Mouse (Mus musculus) forebrain, embryonic 13.5 days (tissue): ENCODE results near the gene Fam126a. TPM values are rescaled to one million over a fixed set of nuclear protein-coding genes. Genes with fewer than 3 reads are reported as not detected.
A peak's percentile ranks its signal among the peaks of the same experiment; 100 is the strongest.

Source experiments
- ATAC-seq: fragments of 200-750 bp; cut with Nextera tagmentation; 2 replicates; pipeline ENCODE4 v1.8.0; 2017
- H3K27ac ChIP-seq: fragments of 300-500 bp; sonication (generic); 2 replicates; pipeline ENCODE4 v1.5.1; 2015; ENCODE audit warnings: inconsistent platforms, mild to moderate bottlenecking, moderate library complexity
- H3K27me3 ChIP-seq: fragments of 300-500 bp; sonication (generic); 2 replicates; pipeline ENCODE4 v1.6.1; 2015; ENCODE audit warnings: mild to moderate bottlenecking, inconsistent platforms
- H3K36me3 ChIP-seq: fragments of 300-500 bp; sonication (generic); 2 replicates; pipeline ENCODE4 v1.6.1; 2015; ENCODE audit warnings: mild to moderate bottlenecking, inconsistent platforms; ENCODE audit not compliant: poor library complexity, severe bottlenecking
- H3K4me1 ChIP-seq: fragments of 300-500 bp; sonication (generic); 2 replicates; pipeline ENCODE4 v1.6.1; 2015; ENCODE audit warnings: inconsistent platforms
- H3K4me2 ChIP-seq: fragments of 300-500 bp; sonication (generic); 2 replicates; pipeline ENCODE4 v1.6.1; 2015; ENCODE audit warnings: inconsistent platforms, mild to moderate bottlenecking, moderate library complexity
- H3K4me3 ChIP-seq: fragments of 300-500 bp; sonication (generic); 2 replicates; pipeline ENCODE4 v1.5.1; 2015; ENCODE audit warnings: mild to moderate bottlenecking, inconsistent platforms
- H3K9ac ChIP-seq: fragments of 300-500 bp; sonication (generic); 2 replicates; pipeline ENCODE4 v1.6.1; 2015; ENCODE audit warnings: mild to moderate bottlenecking, inconsistent platforms
- H3K9me3 ChIP-seq: fragments of 300-500 bp; sonication (generic); replicated peaks from 2 replicates; pipeline ENCODE4 v1.6.1; 2016; ENCODE audit warnings: inconsistent platforms
- WGBS: fragments of 180-500 bp; shearing (Covaris S2); methylation state at CpG from one replicate; pipeline ENCODE4 v1.1.7; 2015; 5-methylcytosine and 5-hydroxymethylcytosine counted together
- polyA plus RNA-seq: library from polyadenylated mRNA; unstranded; fragments of >200 nt; fragmentation: Nextera tagmentation; extraction: Ambion mirVana; gene quantifications from 2 replicates; pipeline ENCODE4 v1.2.1, GENCODE M21; 2015

Fam126a gene
- 40.9 and 44.3 TPM in 2 replicates for polyA plus RNA-seq

DNA sequence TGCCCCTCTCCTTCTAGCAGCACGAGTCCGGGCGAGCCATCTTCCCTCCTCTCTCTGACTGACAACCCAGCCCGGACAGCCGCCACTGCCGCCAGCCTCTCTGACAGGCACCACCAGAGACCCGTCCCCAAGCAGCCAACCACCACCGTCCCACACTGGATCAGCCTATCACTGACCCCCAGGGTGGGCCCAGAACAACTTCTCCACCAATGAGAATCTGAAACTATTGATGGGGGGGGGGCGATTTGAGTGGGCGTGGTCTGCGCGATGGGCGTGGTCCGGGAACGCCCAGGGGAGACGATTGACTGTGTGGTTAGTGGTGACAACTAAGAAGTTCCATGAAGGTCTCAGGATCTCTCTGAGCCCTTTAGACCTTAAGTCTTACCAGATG lies at the start of gene Fam126a:
Fam126a (minus strand) TSS at position 112 of the 391 bp plus-strand sequence.
- peak within 1 kb of the TSS; percentile 95 for H3K9ac ChIP-seq
- H3K27ac ChIP-seq = peak within 1 kb of the TSS; percentile 83
- H3K4me2 ChIP-seq = peak within 1 kb of the TSS; percentile 81
- peak within 1 kb of the TSS; percentile 93 for H3K4me3 ChIP-seq
- peaks cover 21% of the 10 kb centered on the region for H3K4me1 ChIP-seq
- no peaks in the 10 kb centered on the region for H3K36me3 ChIP-seq
- H3K27me3 ChIP-seq = no peaks in the 10 kb centered on the region
- H3K9me3 ChIP-seq = no peaks in the 10 kb centered on the region
- peak; percentile 100 for ATAC-seq
- 0% methylated on average over 12 of the region's 16 CpGs for WGBS

DNA sequence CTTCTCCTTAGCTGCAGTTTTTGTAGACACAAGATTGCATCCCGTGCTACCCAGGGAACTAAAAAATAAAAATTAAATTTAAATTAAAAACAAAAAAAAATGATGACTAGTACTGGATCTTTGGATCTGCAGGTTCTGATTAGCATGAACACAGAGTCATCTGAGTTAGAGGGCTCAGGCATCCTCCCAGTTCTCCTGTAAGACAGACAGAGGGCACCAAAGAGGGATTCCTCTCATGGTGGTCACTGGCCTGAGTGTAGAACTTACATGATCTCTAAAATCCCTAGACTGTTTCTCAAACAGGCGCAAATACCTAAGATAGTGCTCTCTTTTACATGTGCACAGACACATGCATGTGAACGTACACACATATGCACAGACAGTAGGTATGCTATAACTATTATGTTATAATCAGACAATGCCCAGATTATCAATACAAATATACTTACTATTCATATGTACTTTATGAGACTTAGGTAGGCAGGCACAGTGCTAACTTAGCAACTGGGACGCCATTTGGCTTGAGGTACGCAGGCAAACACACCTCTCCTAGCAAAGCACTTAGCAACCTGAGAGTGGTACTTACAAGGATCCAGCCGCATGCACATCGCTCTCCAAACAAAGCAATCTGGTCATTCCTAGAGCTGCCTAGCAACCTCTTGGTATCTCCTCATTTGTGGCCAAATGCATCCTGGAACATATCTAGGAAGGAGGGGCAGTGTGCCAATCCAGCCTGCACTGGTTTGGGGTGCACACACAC lies 48.1 kb upstream of the Fam126a start:
- Histone ChIP-seq H3K9me3 (no peaks in the 10 kb centered on the region), H3K4me2 (no peak overlapping the region), H3K4me1 (peaks cover 4% of the 10 kb centered on the region; the same call in 1 of the 2 replicates), H3K4me3 (no peak overlapping the region), H3K36me3 (no peaks in the 10 kb centered on the region), H3K9ac (no peak overlapping the region), H3K27ac (peak overlapping the region; percentile 14; the same call in 1 of the 2 replicates), H3K27me3 (0 out of 2 replicates have a peak, but pooled peaks cover 2% of the 10 kb centered on the region)
- WGBS = 88% methylated on average over 7 of the region's 7 CpGs
- ATAC-seq = no peak

DNA sequence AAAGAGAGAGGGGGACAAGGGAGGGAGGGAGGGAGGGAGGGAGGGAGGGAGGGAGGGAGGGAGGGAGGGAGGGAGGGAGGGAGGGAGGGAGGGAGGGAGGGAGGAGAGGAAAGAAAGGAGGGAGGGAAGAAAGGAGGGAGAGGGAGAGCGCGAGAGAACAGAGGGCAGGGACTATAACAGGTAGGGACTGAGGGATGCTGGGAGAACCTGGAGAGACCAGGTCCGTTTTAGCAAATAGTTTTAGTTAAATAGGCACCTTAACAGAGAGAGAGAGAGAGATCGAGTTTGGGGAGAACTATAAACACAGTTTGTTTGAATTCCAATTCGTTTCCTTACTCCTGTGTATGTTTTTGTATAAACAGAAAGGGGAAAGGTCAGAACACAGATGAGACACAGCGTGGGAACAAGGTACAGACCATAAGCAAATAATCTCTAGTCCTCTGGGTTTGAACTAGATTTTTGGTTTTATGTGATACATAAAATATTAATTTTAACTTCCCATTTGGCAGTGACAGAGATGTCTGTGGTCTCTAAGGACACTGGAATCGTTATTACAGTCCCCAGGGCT lies 47.3 kb upstream of the Fam126a start:
- Histone ChIP-seq H3K9ac (no peak overlapping the region; the same call in 1 of the 2 replicates), H3K27me3 (no peaks in the 10 kb centered on the region), H3K4me2 (peak overlapping the region; percentile 51), H3K9me3 (no peaks in the 10 kb centered on the region), H3K36me3 (no peaks in the 10 kb centered on the region), H3K27ac (peak overlapping the region; percentile 68; the same call in 1 of the 2 replicates), H3K4me3 (no peak overlapping the region), H3K4me1 (peaks cover 4% of the 10 kb centered on the region; the same call in 1 of the 2 replicates)
- ATAC-seq = 0 out of 2 replicates have a peak, but pooled peaks have one; percentile 48
- 19% methylated on average over 7 of the region's 7 CpGs for WGBS

DNA sequence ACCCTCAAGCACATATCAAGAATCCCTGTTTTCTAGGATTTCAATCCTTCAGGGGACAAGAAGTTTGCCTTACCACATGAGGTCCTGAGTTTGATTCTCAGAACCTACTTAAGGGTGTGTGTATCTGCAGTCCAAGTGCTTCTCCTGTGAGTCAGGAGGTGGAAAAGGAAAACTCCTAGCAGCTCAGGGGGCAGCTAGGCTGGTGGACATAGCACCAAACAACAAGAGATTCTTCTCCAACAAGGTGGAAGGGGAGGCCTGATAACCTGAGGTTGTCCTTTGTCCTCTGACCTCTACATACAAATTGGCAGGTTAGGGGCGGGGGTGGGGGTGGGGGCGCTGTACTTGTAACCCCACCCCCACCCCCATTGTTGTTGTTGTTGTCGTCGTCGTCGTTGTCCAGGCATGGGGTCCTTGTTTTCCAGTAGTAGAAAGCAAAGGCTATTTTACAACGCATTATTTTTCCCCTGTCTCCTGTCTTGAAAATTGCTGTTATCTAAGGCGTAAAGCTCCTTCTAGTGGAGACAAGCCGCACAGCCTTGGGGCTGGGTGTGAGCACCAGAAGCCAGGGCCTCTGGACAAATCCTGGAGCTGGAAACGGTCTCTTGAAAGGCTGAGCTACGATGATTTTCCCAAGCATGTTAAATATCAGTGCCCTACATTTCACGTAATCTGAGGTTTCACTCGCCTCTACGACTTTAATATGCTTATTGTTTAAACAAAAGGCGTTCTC lies 46.7 kb upstream of the Fam126a start:
- peak overlapping the region; percentile 68 for H3K27ac ChIP-seq

DNA sequence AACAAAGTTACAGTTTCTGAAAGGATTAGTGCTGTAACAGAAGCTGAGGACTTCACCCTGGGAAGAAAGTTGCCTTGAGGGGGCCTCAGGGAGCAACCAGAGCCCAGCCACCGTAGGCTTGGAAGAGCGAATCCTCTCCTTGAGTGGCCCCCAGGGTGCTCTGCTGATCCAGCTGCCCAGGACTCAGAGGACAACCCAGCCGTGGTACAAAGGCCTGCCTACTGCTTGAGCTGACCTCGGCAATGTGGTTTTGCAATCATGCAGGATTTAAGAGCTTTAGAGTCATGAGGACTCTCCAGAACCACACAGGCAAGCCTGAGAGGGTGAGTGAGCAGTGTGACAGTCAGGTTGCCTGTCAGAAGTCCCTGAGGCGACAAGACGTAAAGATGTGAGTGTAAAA lies 41.5 kb upstream of the Fam126a start:
- WGBS = 74% methylated on average over 6 of the region's 6 CpGs
- H3K4me2 ChIP-seq = no peak overlapping the region

More for the DNA sequence above, 46.7 kb upstream of the Fam126a start:
- 2% methylated on average over 14 of the region's 15 CpGs for WGBS
- Histone ChIP-seq H3K9me3 (no peaks in the 10 kb centered on the region), H3K27me3 (no peaks in the 10 kb centered on the region), H3K9ac (peak overlapping the region; percentile 17; the same call in 1 of the 2 replicates), H3K36me3 (no peaks in the 10 kb centered on the region), H3K4me1 (peaks cover 4% of the 10 kb centered on the region; the same call in 1 of the 2 replicates), H3K4me2 (peak overlapping the region; percentile 51), H3K4me3 (peak overlapping the region; percentile 29)
- ATAC-seq = peak; percentile 87

DNA sequence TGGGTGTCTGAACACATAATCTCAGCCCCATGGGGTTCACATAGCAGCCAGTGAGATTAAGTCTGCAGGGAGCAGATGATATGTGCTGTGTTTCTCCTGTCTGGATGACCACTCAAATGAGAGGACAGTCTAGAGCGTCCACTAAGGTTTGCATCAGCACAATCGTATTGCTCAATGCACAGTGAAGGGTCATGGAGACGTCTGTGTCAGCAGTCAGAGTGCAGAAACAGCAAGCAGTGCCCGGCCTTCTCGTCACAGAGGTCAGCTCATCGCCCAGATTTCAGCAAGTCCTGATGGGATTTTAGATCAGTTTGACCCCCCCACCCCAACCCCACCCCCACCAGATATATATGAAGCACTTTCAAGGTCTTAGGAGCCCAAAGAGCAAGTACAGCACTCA lies 38.5 kb upstream of the Fam126a start:
- ATAC-seq = no peak
- H3K4me3 ChIP-seq = no peak overlapping the region

More for the DNA sequence above, 41.5 kb upstream of the Fam126a start:
- Histone ChIP-seq H3K9me3 (no peaks in the 10 kb centered on the region), H3K27me3 (no peaks in the 10 kb centered on the region), H3K27ac (no peak overlapping the region), H3K9ac (no peak overlapping the region), H3K4me3 (no peak overlapping the region), H3K4me1 (peaks cover 2% of the 10 kb centered on the region; the same call in 1 of the 2 replicates), H3K36me3 (no peaks in the 10 kb centered on the region)
- no peak for ATAC-seq

DNA sequence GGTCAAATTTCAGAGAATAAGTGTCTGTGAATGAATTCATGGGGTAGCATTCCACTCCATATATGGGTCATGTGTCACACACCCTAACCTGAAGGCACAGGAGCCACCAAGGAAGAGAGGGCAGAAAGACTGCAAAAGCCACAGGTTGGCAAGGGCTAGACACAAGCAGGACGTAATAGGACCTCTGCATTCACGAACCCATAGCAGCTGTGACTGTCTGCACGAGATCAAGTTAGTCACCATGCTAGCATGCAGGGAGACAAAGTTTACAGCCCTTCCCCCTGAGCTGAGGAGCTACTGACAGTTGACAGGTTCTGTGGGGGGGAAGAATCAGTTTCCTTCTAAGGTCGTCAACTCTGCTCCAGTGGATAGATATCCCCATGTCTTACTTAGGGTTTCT lies 33.1 kb upstream of the Fam126a start:
- H3K4me2 ChIP-seq = no peak overlapping the region
- 80% methylated on average over 4 of the region's 4 CpGs for WGBS
- ATAC-seq = no peak
- no peaks in the 10 kb centered on the region for H3K9me3 ChIP-seq
- no peak overlapping the region for H3K27ac ChIP-seq
- H3K4me3 ChIP-seq = no peak overlapping the region
- H3K27me3 ChIP-seq = no peaks in the 10 kb centered on the region
- no peaks in the 10 kb centered on the region for H3K36me3 ChIP-seq
- no peaks in the 10 kb centered on the region for H3K4me1 ChIP-seq
- H3K9ac ChIP-seq = no peak overlapping the region

More for the DNA sequence above, 38.5 kb upstream of the Fam126a start:
- H3K9ac ChIP-seq = no peak overlapping the region
- no peak overlapping the region for H3K27ac ChIP-seq
- H3K4me2 ChIP-seq = no peak overlapping the region
- no peaks in the 10 kb centered on the region for H3K9me3 ChIP-seq
- H3K36me3 ChIP-seq = no peaks in the 10 kb centered on the region
- 84% methylated on average over 6 of the region's 6 CpGs for WGBS
- H3K27me3 ChIP-seq = no peaks in the 10 kb centered on the region
- no peaks in the 10 kb centered on the region for H3K4me1 ChIP-seq

DNA sequence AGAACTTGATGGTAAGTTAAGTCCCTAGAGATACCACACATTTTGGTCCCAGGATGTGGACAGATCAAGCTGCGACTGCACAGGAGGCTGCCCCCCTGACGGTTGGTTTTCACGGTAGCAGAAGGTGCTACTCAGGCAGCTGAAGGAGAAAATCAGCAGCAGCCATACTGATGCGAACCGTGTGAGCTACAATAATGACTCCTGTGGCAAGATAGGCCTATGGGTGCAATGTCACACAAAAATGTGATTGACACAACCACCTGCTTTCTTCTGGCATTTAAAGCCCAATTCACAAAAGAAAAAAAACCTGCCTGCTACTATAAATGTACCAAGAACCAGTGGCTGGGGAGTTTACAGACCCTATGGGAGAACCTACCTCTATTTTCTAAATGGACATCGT lies 32.5 kb upstream of the Fam126a start:
- Histone ChIP-seq H3K4me1 (no peaks in the 10 kb centered on the region), H3K27ac (no peak overlapping the region), H3K4me2 (no peak overlapping the region), H3K27me3 (no peaks in the 10 kb centered on the region), H3K9ac (no peak overlapping the region), H3K9me3 (no peaks in the 10 kb centered on the region), H3K4me3 (no peak overlapping the region), H3K36me3 (no peaks in the 10 kb centered on the region)
- WGBS = 85% methylated on average over 6 of the region's 6 CpGs
- ATAC-seq = no peak

DNA sequence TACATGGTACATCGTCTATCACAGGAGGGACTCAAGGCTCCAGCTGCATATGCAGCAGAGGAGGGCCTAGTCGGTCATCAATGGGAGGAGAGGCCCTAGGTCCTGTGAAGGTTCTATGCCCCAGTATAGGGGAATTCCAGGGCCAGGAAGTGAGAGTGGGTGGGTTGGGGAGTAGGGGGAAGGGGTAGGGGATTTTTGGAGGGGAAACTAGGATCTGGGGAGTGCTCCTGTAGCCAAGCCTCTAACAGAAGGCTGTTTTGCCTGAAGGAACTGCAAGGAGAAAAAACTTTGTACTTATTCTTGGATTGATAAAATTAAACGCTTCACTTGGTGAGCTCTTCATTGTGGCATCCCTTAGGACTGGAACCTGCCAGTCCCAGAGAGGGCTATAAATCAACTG lies 30.5 kb upstream of the Fam126a start:
- no peaks in the 10 kb centered on the region for H3K36me3 ChIP-seq
- 75% methylated on average over 3 of the region's 3 CpGs for WGBS

DNA sequence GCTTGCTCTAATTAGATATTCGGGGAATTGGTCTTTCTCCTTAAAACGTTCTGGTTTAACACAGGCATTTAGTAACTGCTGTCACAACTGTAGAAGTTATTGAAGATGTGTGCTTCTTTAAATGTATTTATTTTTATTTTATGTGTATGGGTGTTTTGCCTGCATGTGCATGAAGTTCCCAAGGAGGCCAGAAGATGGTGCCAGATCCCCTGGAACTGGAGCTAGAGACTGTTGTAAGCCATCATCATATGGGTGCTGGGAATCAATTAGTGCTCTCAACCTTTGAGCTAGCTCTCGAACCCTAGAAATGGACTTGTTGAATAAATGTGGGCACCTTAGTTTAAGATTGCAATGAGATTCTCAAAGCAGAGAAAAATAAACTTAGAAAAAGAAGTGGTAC lies 27.1 kb upstream of the Fam126a start:
- Histone ChIP-seq H3K9ac (no peak overlapping the region), H3K9me3 (0 out of 2 replicates have a peak, but pooled peaks cover 9% of the 10 kb centered on the region), H3K27ac (no peak overlapping the region), H3K4me2 (no peak overlapping the region), H3K4me3 (no peak overlapping the region), H3K36me3 (no peaks in the 10 kb centered on the region), H3K27me3 (no peaks in the 10 kb centered on the region), H3K4me1 (peaks cover 10% of the 10 kb centered on the region)
- ATAC-seq = no peak
- 76% methylated on average over 3 of the region's 3 CpGs for WGBS

More for the DNA sequence above, 30.5 kb upstream of the Fam126a start:
- H3K9ac ChIP-seq = no peak overlapping the region
- H3K27me3 ChIP-seq = no peaks in the 10 kb centered on the region
- ATAC-seq = no peak
- no peak overlapping the region for H3K4me3 ChIP-seq
- no peak overlapping the region for H3K27ac ChIP-seq
- 0 out of 2 replicates have a peak, but pooled peaks cover 5% of the 10 kb centered on the region for H3K9me3 ChIP-seq
- H3K4me1 ChIP-seq = no peaks in the 10 kb centered on the region
- H3K4me2 ChIP-seq = no peak overlapping the region

DNA sequence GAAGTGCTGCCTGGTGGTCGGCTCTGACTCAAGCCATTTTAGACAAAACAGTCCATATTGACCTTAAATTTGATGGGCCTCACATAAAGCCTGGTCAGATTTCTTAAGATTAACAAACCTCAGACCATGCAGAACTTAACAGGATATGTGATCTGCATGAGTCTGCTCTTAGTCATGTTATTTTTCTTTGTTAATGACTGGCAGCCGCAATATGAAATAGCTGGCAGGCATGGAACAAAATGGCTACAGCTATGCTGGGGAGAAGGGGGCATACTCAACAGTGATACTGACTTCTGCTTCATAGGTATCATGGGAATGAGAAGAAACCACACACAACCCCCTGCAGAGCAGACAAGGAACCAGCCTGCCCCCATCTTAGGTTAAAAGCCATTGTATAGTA lies 26.4 kb upstream of the Fam126a start:
- ATAC-seq = no peak
- no peak overlapping the region for H3K4me3 ChIP-seq

DNA sequence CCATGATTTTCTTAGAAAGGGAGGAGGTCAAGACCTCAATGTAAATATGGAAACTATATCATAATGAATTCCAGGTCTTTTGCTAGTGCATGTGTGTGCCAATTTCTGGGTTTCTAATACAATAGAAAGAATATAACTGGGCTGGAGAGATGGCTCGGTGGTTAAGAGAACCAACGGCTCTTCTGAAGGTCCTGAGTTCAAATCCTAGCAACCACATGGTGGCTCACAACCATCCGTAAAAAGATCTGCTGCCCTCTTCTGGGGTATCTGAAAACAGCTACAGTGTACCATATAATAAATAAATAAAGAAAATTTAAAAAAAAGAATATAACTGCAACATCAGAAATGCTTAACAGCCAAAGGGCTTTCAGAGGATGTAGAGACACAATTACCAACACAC lies 23.9 kb upstream of the Fam126a start:
- WGBS = 92% methylated on average over 3 of the region's 3 CpGs
- H3K27ac ChIP-seq = no peak overlapping the region
- H3K4me1 ChIP-seq = peaks cover 10% of the 10 kb centered on the region
- no peak overlapping the region for H3K9ac ChIP-seq
- 0 out of 2 replicates have a peak, but pooled peaks cover 9% of the 10 kb centered on the region for H3K9me3 ChIP-seq
- no peak overlapping the region for H3K4me3 ChIP-seq
- no peak for ATAC-seq
- no peaks in the 10 kb centered on the region for H3K27me3 ChIP-seq
- no peak overlapping the region for H3K4me2 ChIP-seq
- H3K36me3 ChIP-seq = no peaks in the 10 kb centered on the region

More for the DNA sequence above, 26.4 kb upstream of the Fam126a start:
- Histone ChIP-seq H3K36me3 (no peaks in the 10 kb centered on the region), H3K9ac (no peak overlapping the region), H3K27ac (no peak overlapping the region), H3K4me1 (peaks cover 10% of the 10 kb centered on the region), H3K9me3 (0 out of 2 replicates have a peak, but pooled peaks cover 9% of the 10 kb centered on the region), H3K27me3 (no peaks in the 10 kb centered on the region), H3K4me2 (no peak overlapping the region)
- 88% methylated on average over 2 of the region's 2 CpGs for WGBS
